ENCODE assay signal across 9 mouse cellular contexts in genomic region chr1:120032804-120033468, GRCm38 (mm10). TPM values are rescaled to one million over a fixed set of nuclear protein-coding genes. Genes with fewer than 3 reads are reported as not detected.
DNase-seq lines count a peak whose midpoint lies in the region; ATAC-seq and TF ChIP-seq lines count a peak whose summit lies in the region.
"Had no signal": no experiment of that assay in that cellular context is flagged by ENCODE, and none has a peak within 500 bp of the region (broad histone marks: within the 10 kb centered on the region; RNA-seq: fewer than 3 reads in every experiment).

No protein-coding gene starts in this region.

- no peak overlapping the region for H3K9ac ChIP-seq in hindbrain, embryonic 12.5 days
- H3K9ac ChIP-seq in lung, postnatal 0 days (replicated peaks; ENCODE audit: low read depth): no peak overlapping the region

- peak; percentile 90 for DNase-seq in Muller cell, postnatal 12 days (ENCODE audit: inconsistent ontology term)
- DNase-seq in cerebellum, adult 9-11 months: peak; percentile 62
- DNase-seq in frontal cortex, postnatal 10 days (ENCODE audit: low spot score in 2 of 2): peak; percentile 59 to 72
- peak; percentile 75 for DNase-seq in layer of hippocampus, adult 9-11 months
- peak; percentile 90 for DNase-seq in lung, postnatal 0 days (ENCODE audit: low spot score)
- peak; percentile 79 for DNase-seq in ovary, postnatal 36 days (ENCODE audit: low spot score)
- peak; percentile 15 to 49 for DNase-seq in thymus, postnatal 10 days (ENCODE audit: low spot score in 2 of 2)

- H3K27me3 ChIP-seq in hindbrain, embryonic 12.5 days: no peaks in the 10 kb centered on the region
- H3K27me3 ChIP-seq in lung, postnatal 0 days (replicated peaks; ENCODE audit: insufficient read depth, low read length): no peaks in the 10 kb centered on the region

- no peak overlapping the region for H3K4me3 ChIP-seq in hindbrain, embryonic 12.5 days
- H3K4me3 ChIP-seq in lung, postnatal 0 days (ENCODE audit: low read depth, low read length): no peak overlapping the region
- H3K4me3 ChIP-seq: myocyte had no signal

- no peak overlapping the region for H3K27ac ChIP-seq in hindbrain, embryonic 12.5 days
- no peak overlapping the region for H3K27ac ChIP-seq in lung, postnatal 0 days (ENCODE audit: low read length)

- peak; percentile 63; the same call in 1 of the 2 replicates for ATAC-seq in hindbrain, embryonic 12.5 days (ENCODE audit: low FRiP score)
- peak; percentile 94 for ATAC-seq in lung, postnatal 0 days

- 0 out of 2 replicates have a peak, but pooled peaks cover 3% of the 10 kb centered on the region for H3K4me1 ChIP-seq in hindbrain, embryonic 12.5 days
- no peaks in the 10 kb centered on the region for H3K4me1 ChIP-seq in lung, postnatal 0 days (ENCODE audit: insufficient read depth, low read depth, low read length)

- no peak for TF ChIP-seq EP300 in lung, postnatal 0 days (IDR thresholded peaks at IDR 0.05)

- no peaks in the 10 kb centered on the region for H3K36me3 ChIP-seq in hindbrain, embryonic 12.5 days
- no peaks in the 10 kb centered on the region for H3K36me3 ChIP-seq in lung, postnatal 0 days (ENCODE audit: insufficient read depth, low read length)

- H3K9me3 ChIP-seq in hindbrain, embryonic 12.5 days (replicated peaks): no peaks in the 10 kb centered on the region
- H3K9me3 ChIP-seq in lung, postnatal 0 days (ENCODE audit: low read length): no peaks in the 10 kb centered on the region

- H3K4me2 ChIP-seq in hindbrain, embryonic 12.5 days (replicated peaks): no peak overlapping the region
- no peak overlapping the region for H3K4me2 ChIP-seq in lung, postnatal 0 days (replicated peaks; ENCODE audit: low read depth, low read length)

- TF ChIP-seq CTCF in lung, postnatal 0 days (IDR thresholded peaks at IDR 0.05): peak; percentile 100

- 49% methylated on average over 10 of the region's 10 CpGs for WGBS in hindbrain, embryonic 12.5 days
- 38% methylated on average over 10 of the region's 10 CpGs for WGBS in lung, postnatal 0 days

RNA-seq across cellular contexts. Expression of gene Sctr, which starts 26.2 kb away (rescaled TPM):
- 0.78 and 1.0 TPM in 2 replicates for polyA plus RNA-seq in hindbrain, embryonic 12.5 days (2016; fragmentation: Nextera tagmentation; extraction: Ambion mirVana)
- polyA plus RNA-seq in lung, postnatal 0 days (2015; fragmentation: Nextera tagmentation; extraction: Ambion mirVana): 0.14 TPM in 2 replicates

RNA-seq across cellular contexts. Expression of gene Cfap221, which starts 35.9 kb away (rescaled TPM):
- 0.23 and 0.56 TPM in 2 replicates for polyA plus RNA-seq in hindbrain, embryonic 12.5 days (2016; fragmentation: Nextera tagmentation; extraction: Ambion mirVana)
- 0.39 and 1.7 TPM in 2 replicates for polyA plus RNA-seq in lung, postnatal 0 days (2015; fragmentation: Nextera tagmentation; extraction: Ambion mirVana)
- polyA plus RNA-seq: myocyte had no signal

RNA-seq across cellular contexts. Expression of gene Tmem37, which starts 40.9 kb away (rescaled TPM):
- 7.5 and 8.7 TPM in 2 replicates for polyA plus RNA-seq in hindbrain, embryonic 12.5 days (2016; fragmentation: Nextera tagmentation; extraction: Ambion mirVana)
- polyA plus RNA-seq in lung, postnatal 0 days (2015; fragmentation: Nextera tagmentation; extraction: Ambion mirVana): 121 and 127 TPM in 2 replicates

Comparison
In these comparisons a context has a peak if more than half of its experiments do, and no peak if none do; other contexts are left out.
1. DNase-seq: peak in every context shown above with its lines; median percentile 90 in Muller cell, postnatal 12 days; 90 in lung, postnatal 0 days; 79 in ovary, postnatal 36 days; 75 in layer of hippocampus, adult 9-11 months; 66 in frontal cortex, postnatal 10 days; 62 in cerebellum, adult 9-11 months; 32 in thymus, postnatal 10 days.
2. RNA of gene Tmem37, which starts 40.9 kb away (polyA plus RNA-seq): 121 to 127 TPM in lung, postnatal 0 days; 7.5 to 8.7 TPM in hindbrain, embryonic 12.5 days; every median in the first group is over 10 times any median in the second.